Mouse (Mus musculus): ENCODE measurements around the gene Pafah2.

GRCm38 (mm10) chr4:134417111-134417510 is 21.0 kb downstream of the Pafah2 start:
- TF ChIP-seq GATA1 (IDR thresholded peaks at IDR 0.05; ENCODE audit: low read length) (no peak), TAL1 (IDR thresholded peaks at IDR 0.05; ENCODE audit: low read length) (no peak)

All from erythroblast, embryonic 14.5 days (primary cell).